26 mouse cellular contexts compared by ENCODE assay signal in genomic region chr1:43521512-43521911, GRCm38 (mm10).
A peak's percentile ranks its signal among the peaks of the same experiment; 100 is the strongest.
DNase-seq lines count a peak whose midpoint lies in the region; ATAC-seq and TF ChIP-seq lines count a peak whose summit lies in the region.
"Had no signal": no experiment of that assay in that cellular context is flagged by ENCODE, and none has a peak within 500 bp of the region (broad histone marks: within the 10 kb centered on the region; RNA-seq: fewer than 3 reads in every experiment).

No protein-coding gene starts in this region.

- H3ac ChIP-seq in myocyte (ENCODE audit: control insufficient read depth, insufficient read length): no peak overlapping the region

- no peak for TF ChIP-seq RAD21 in MEL (IDR thresholded peaks at IDR 0.05; ENCODE audit: low read depth, low read length)

- TF ChIP-seq CTCF in MEL (IDR thresholded peaks at IDR 0.05 in 2 of 3, conservative IDR thresholded peaks at IDR 0.05 in 1 of 3; ENCODE audit: control insufficient read depth in 1 of 3, insufficient read depth in 1 of 3, low read depth in 2 of 3, low read length in 3 of 3, poor library complexity in 1 of 3, severe bottlenecking in 1 of 3): no peak

- H3K27me3 ChIP-seq in MEL (ENCODE audit: control insufficient read depth in 1 of 2, insufficient read depth in 2 of 2, low read length in 2 of 2) (no peaks in the 10 kb centered on the region), myocyte (ENCODE audit: control insufficient read depth, insufficient read depth, insufficient read length) (no peaks in the 10 kb centered on the region)
- H3K27me3 ChIP-seq in intestine, embryonic 15.5 days (replicated peaks): no peaks in the 10 kb centered on the region
- H3K27me3 ChIP-seq in liver, embryonic 15.5 days: no peaks in the 10 kb centered on the region
- H3K27me3 ChIP-seq in forebrain, embryonic 13.5 days: no peaks in the 10 kb centered on the region
- H3K27me3 ChIP-seq: CH12.LX; heart, embryonic 15.5 days; midbrain, embryonic 13.5 days; neural tube, embryonic 13.5 days had no signal

- H3K36me3 ChIP-seq in MEL (ENCODE audit: control insufficient read depth in 1 of 2, insufficient read depth in 2 of 2, low read length in 2 of 2) (peaks cover 0 to 28% of the 10 kb centered on the region in 2 experiments; a peak in 2 of 4 replicates), myocyte (ENCODE audit: control insufficient read depth, insufficient read depth) (peaks cover 4% of the 10 kb centered on the region)
- no peaks in the 10 kb centered on the region for H3K36me3 ChIP-seq in intestine, embryonic 15.5 days
- H3K36me3 ChIP-seq in liver, embryonic 15.5 days (replicated peaks): no peaks in the 10 kb centered on the region
- no peaks in the 10 kb centered on the region for H3K36me3 ChIP-seq in forebrain, embryonic 13.5 days (ENCODE audit: poor library complexity, severe bottlenecking)
- H3K36me3 ChIP-seq: heart, embryonic 15.5 days; midbrain, embryonic 13.5 days; neural tube, embryonic 13.5 days had no signal

- no peak overlapping the region for H3K4me2 ChIP-seq in intestine, embryonic 15.5 days (replicated peaks)
- H3K4me2 ChIP-seq in liver, embryonic 15.5 days: 0 out of 2 replicates have a peak overlapping the region, but pooled peaks have one; percentile 23
- no peak overlapping the region for H3K4me2 ChIP-seq in myocyte (ENCODE audit: low read depth)
- no peak overlapping the region for H3K4me2 ChIP-seq in forebrain, embryonic 13.5 days
- H3K4me2 ChIP-seq: heart, embryonic 15.5 days; lung, embryonic 14.5 days; midbrain, embryonic 13.5 days; neural tube, embryonic 13.5 days had no signal

- DNase-seq in MEL (ENCODE audit: low read depth, low spot score): no peak
- no peak for DNase-seq in embryo, embryonic 11 days
- DNase-seq in T-cell, adult 2 months (ENCODE audit: low spot score): no peak
- no peak for DNase-seq in adrenal gland, adult 18-20 months (ENCODE audit: low spot score in 2 of 2)
- DNase-seq: adrenal gland, adult 8-10 months; cerebellum, adult 11-12 months; cerebellum, postnatal 36 days; gastrocnemius, postnatal 10 days; kidney, adult 8-10 months; kidney, postnatal 25 days; lung, embryonic 14.5 days; lung, postnatal 4 days; thymus, postnatal 25 days had no signal

- H3K9ac ChIP-seq in MEL (ENCODE audit: control insufficient read depth, low read depth, low read length, poor library complexity, severe bottlenecking): no peak overlapping the region
- no peak overlapping the region for H3K9ac ChIP-seq in intestine, embryonic 15.5 days
- H3K9ac ChIP-seq in liver, embryonic 15.5 days: no peak overlapping the region
- H3K9ac ChIP-seq in forebrain, embryonic 13.5 days: no peak overlapping the region
- H3K9ac ChIP-seq: heart, embryonic 15.5 days; lung, embryonic 14.5 days; midbrain, embryonic 13.5 days; neural tube, embryonic 13.5 days had no signal

- peak overlapping the region; percentile 60; the same call in 1 of the 2 replicates for H3K27ac ChIP-seq in MEL (ENCODE audit: control insufficient read depth, low read depth, low read length)
- H3K27ac ChIP-seq in intestine, embryonic 15.5 days: no peak overlapping the region
- H3K27ac ChIP-seq in liver, embryonic 15.5 days (replicated peaks): peak overlapping the region; percentile 66
- no peak overlapping the region for H3K27ac ChIP-seq in forebrain, embryonic 13.5 days
- H3K27ac ChIP-seq: embryonic facial prominence, embryonic 10.5 days; heart, embryonic 15.5 days; hindbrain, postnatal 0 days; left cerebral cortex, adult 2 months; limb, embryonic 10.5 days; midbrain, embryonic 13.5 days; neural tube, embryonic 13.5 days had no signal

- H3K4me1 ChIP-seq in MEL (ENCODE audit: control insufficient read depth in 1 of 2, insufficient read depth in 2 of 2, low read length in 2 of 2): peaks cover 6 to 31% of the 10 kb centered on the region in 2 experiments
- H3K4me1 ChIP-seq in intestine, embryonic 15.5 days (replicated peaks): 0 out of 2 replicates have a peak, but pooled peaks cover 3% of the 10 kb centered on the region
- peaks cover 47% of the 10 kb centered on the region for H3K4me1 ChIP-seq in liver, embryonic 15.5 days (replicated peaks)
- H3K4me1 ChIP-seq in forebrain, embryonic 13.5 days: peaks cover 6% of the 10 kb centered on the region
- H3K4me1 ChIP-seq: embryonic facial prominence, embryonic 10.5 days; limb, embryonic 10.5 days had no signal

- no peaks in the 10 kb centered on the region for H3K9me3 ChIP-seq in MEL (replicated peaks; ENCODE audit: insufficient read depth, low read length)
- no peaks in the 10 kb centered on the region for H3K9me3 ChIP-seq in intestine, embryonic 15.5 days
- no peaks in the 10 kb centered on the region for H3K9me3 ChIP-seq in liver, embryonic 15.5 days (replicated peaks)
- no peaks in the 10 kb centered on the region for H3K9me3 ChIP-seq in forebrain, embryonic 13.5 days (replicated peaks)
- H3K9me3 ChIP-seq: embryonic facial prominence, embryonic 10.5 days; heart, embryonic 15.5 days; limb, embryonic 10.5 days; midbrain, embryonic 13.5 days; neural tube, embryonic 13.5 days had no signal

- TF ChIP-seq EP300 in MEL (IDR thresholded peaks at IDR 0.05; ENCODE audit: low read depth in 1 of 2, low read length in 2 of 2): no peak

- H3K4me3 ChIP-seq in MEL (ENCODE audit: control insufficient read depth in 1 of 2, insufficient read depth in 1 of 2, low read depth in 2 of 2, low read length in 2 of 2) (no peak overlapping the region), myocyte (no peak overlapping the region)
- H3K4me3 ChIP-seq in intestine, embryonic 15.5 days (replicated peaks): no peak overlapping the region
- no peak overlapping the region for H3K4me3 ChIP-seq in liver, embryonic 15.5 days (replicated peaks)
- H3K4me3 ChIP-seq in forebrain, embryonic 13.5 days: no peak overlapping the region
- H3K4me3 ChIP-seq: embryonic facial prominence, embryonic 10.5 days; heart, embryonic 15.5 days; left cerebral cortex, adult 2 months; limb, embryonic 10.5 days; midbrain, embryonic 13.5 days; neural tube, embryonic 13.5 days had no signal

- WGBS in intestine, embryonic 15.5 days: 68% methylated on average over 3 of the region's 3 CpGs
- WGBS in liver, embryonic 15.5 days (ENCODE audit: insufficient replicate concordance): 37% methylated on average over 3 of the region's 3 CpGs
- WGBS in forebrain, embryonic 13.5 days: 96% methylated on average over 3 of the region's 3 CpGs

- ATAC-seq in intestine, embryonic 15.5 days: peak; percentile 74
- peak; percentile 75 for ATAC-seq in liver, embryonic 15.5 days (ENCODE audit: insufficient read depth)
- no peak for ATAC-seq in forebrain, embryonic 13.5 days
- ATAC-seq: forebrain, embryonic 14.5 days; hindbrain, postnatal 0 days; midbrain, embryonic 13.5 days had no signal

- H3K79me2 ChIP-seq in MEL (ENCODE audit: control insufficient read depth, insufficient read depth, low read length, poor library complexity): no peaks in the 10 kb centered on the region
- H3K79me2 ChIP-seq in myocyte (ENCODE audit: control insufficient read depth, insufficient read depth): peaks cover 42% of the 10 kb centered on the region

- TF ChIP-seq POLR2A in MEL (IDR thresholded peaks at IDR 0.05; ENCODE audit: control insufficient read depth in 1 of 2, insufficient read depth in 1 of 2, low read depth in 1 of 2, low read length in 2 of 2, poor library complexity in 1 of 2): no peak
- no peak for TF ChIP-seq POLR2A in myocyte (IDR thresholded peaks at IDR 0.05; ENCODE audit: insufficient read length, low read depth)

TF ChIP-seq in MEL, 35 proteins besides CTCF, POLR2A, EP300 and RAD21 (continues in another document):
- no peak for TF ChIP-seq CHD2 (IDR thresholded peaks at IDR 0.05; ENCODE audit: low read length)
- TF ChIP-seq RCOR1 (IDR thresholded peaks at IDR 0.05; ENCODE audit: low read depth, low read length): no peak
- TF ChIP-seq E2F4 (IDR thresholded peaks at IDR 0.05; ENCODE audit: borderline replicate concordance, low read depth, low read length): no peak
- no peak for TF ChIP-seq HCFC1 (IDR thresholded peaks at IDR 0.05; ENCODE audit: low read depth, low read length)
- TF ChIP-seq USF2 (IDR thresholded peaks at IDR 0.05; ENCODE audit: borderline replicate concordance in 1 of 2, insufficient read depth in 1 of 2, low read depth in 1 of 2, low read length in 2 of 2): no peak
- no peak for TF ChIP-seq POLR2AphosphoS2 (IDR thresholded peaks at IDR 0.05; ENCODE audit: low read length)
- TF ChIP-seq ZC3H11A (IDR thresholded peaks at IDR 0.05; ENCODE audit: low read depth, low read length): no peak
- no peak for TF ChIP-seq MAZ (IDR thresholded peaks at IDR 0.05; ENCODE audit: low read depth, low read length)
- no peak for TF ChIP-seq MAX (IDR thresholded peaks at IDR 0.05; ENCODE audit: low read length)
- TF ChIP-seq CHD1 (IDR thresholded peaks at IDR 0.05; ENCODE audit: low read depth, low read length): no peak
- no peak for TF ChIP-seq MYC (IDR thresholded peaks at IDR 0.05; ENCODE audit: low read depth, low read length)
- TF ChIP-seq GABPA (IDR thresholded peaks at IDR 0.05; ENCODE audit: low read depth, low read length): no peak
- TF ChIP-seq SMC3 (IDR thresholded peaks at IDR 0.05; ENCODE audit: low read depth, low read length): no peak
- TF ChIP-seq ZNF384 (IDR thresholded peaks at IDR 0.05; ENCODE audit: low read depth, low read length): no peak
- TF ChIP-seq ETS1 (IDR thresholded peaks at IDR 0.05; ENCODE audit: low read depth, low read length): no peak

TF ChIP-seq in myocyte, 11 proteins besides CTCF, POLR2A, EP300 and RAD21:
- TF ChIP-seq CEBPB (IDR thresholded peaks at IDR 0.05; ENCODE audit: insufficient read depth, poor library complexity, severe bottlenecking) (0 out of 2 replicates have a peak, but pooled peaks have one; percentile 25), USF1 (IDR thresholded peaks at IDR 0.05; ENCODE audit: low read depth) (no peak)

Comparison
In these comparisons a context has a peak if more than half of its experiments do, and no peak if none do; other contexts are left out.
1. H3K27ac ChIP-seq: peak in MEL (single experiment) and liver, embryonic 15.5 days (single experiment); none in intestine, embryonic 15.5 days (single experiment) and forebrain, embryonic 13.5 days (single experiment).